Mouse (Mus musculus): ENCODE measurements at regions not wholly inside any gene's neighbourhood (a gene's known extent, or its start where the extent isn't known, plus 50 kb on each side); places are given as distances from the start of the nearest gene placed in this dataset.
A peak's percentile ranks its signal among the peaks of the same experiment; 100 is the strongest.

DNA sequence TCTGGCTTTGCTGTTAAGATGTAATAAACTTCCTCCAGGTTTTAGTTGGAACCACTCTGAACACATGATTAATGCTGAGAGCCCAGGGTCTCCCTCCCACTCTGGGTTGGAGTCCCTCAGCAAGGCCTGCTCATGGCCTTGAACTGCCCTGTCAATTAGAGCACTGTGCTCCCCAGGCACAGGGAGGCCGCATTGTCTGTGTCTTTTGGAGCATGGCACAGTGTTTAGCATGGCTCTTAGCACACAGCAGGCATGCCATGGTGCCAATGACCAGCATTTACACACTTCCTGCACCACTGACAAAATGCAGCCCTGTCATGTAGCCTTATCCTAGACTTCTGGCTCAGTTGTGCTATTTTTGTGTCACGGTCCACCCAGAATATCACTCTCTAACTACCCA, 398.2 kb upstream of the Mmadhc start:
- Histone ChIP-seq H3K4me2 (replicated peaks) (no peak overlapping the region), H3K27me3 (no peaks in the 10 kb centered on the region), H3K9ac (replicated peaks) (no peak overlapping the region), H3K9me3 (no peaks in the 10 kb centered on the region), H3K27ac (peak overlapping the region; percentile 53; the same call in 1 of the 2 replicates), H3K36me3 (no peaks in the 10 kb centered on the region), H3K4me1 (replicated peaks) (peaks cover 25% of the 10 kb centered on the region), H3K4me3 (replicated peaks) (no peak overlapping the region)
- WGBS: 51% methylated on average over 2 of the region's 2 CpGs
- peak; percentile 89 for ATAC-seq

DNA sequence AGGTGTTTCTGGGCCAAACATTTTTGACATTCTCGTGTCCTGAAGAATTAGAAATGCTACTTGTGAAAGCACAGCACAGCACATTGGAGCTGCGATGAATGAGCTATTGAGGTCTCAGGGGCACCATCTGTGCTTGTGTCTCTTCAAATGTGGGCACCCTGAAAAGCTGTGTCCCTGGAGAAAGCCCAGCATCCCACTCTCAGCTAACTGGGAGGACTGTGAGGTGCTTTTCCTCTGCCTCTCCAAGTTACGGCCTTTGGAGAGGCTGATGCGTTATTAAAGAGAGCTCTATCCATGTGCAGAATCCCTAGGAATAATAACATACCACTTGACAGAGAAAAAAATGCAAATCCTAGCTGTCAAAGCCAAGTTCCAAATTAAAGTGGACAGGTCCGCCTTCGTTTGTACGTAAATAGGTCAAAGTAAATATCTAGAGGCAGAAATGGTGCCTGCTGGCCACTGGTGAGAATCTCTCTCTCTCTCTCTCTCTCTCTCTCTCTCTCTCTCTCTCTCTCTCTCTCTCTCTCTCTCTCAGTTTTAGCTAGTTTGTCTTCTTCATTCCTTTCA, 397.3 kb upstream of the Mmadhc start:
- 0 out of 2 replicates have a peak, but pooled peaks have one; percentile 27 for ATAC-seq
- Histone ChIP-seq H3K4me2 (replicated peaks) (no peak overlapping the region), H3K9ac (replicated peaks) (no peak overlapping the region)

GRCm38 (mm10) chr2:50690120-50691103, 393.8 kb upstream of the Mmadhc start:
- no peak for ATAC-seq
- H3K27ac ChIP-seq: no peak overlapping the region
- H3K27me3 ChIP-seq: no peaks in the 10 kb centered on the region
- H3K9me3 ChIP-seq: no peaks in the 10 kb centered on the region
- H3K4me2 ChIP-seq (replicated peaks): no peak overlapping the region
- no peak overlapping the region for H3K9ac ChIP-seq (replicated peaks)
- no peaks in the 10 kb centered on the region for H3K36me3 ChIP-seq
- no peak overlapping the region for H3K4me3 ChIP-seq (replicated peaks)
- 91% methylated on average over 11 of the region's 11 CpGs for WGBS
- H3K4me1 ChIP-seq (replicated peaks): peaks cover 25% of the 10 kb centered on the region

More for the DNA sequence above, 397.3 kb upstream of the Mmadhc start:
- H3K27me3 ChIP-seq: no peaks in the 10 kb centered on the region
- no peaks in the 10 kb centered on the region for H3K9me3 ChIP-seq
- H3K4me1 ChIP-seq (replicated peaks): peaks cover 25% of the 10 kb centered on the region
- H3K36me3 ChIP-seq: no peaks in the 10 kb centered on the region
- H3K4me3 ChIP-seq (replicated peaks): no peak overlapping the region
- 0 out of 2 replicates have a peak overlapping the region, but pooled peaks have one; percentile 9 for H3K27ac ChIP-seq
- 14% methylated on average over 7 of the region's 7 CpGs for WGBS

- 96% methylated on average over 10 of the region's 10 CpGs for WGBS
- Histone ChIP-seq H3K9ac (replicated peaks) (no peak overlapping the region), H3K9me3 (no peaks in the 10 kb centered on the region), H3K27ac (no peak overlapping the region), H3K36me3 (no peaks in the 10 kb centered on the region), H3K4me2 (replicated peaks) (no peak overlapping the region), H3K4me3 (replicated peaks) (no peak overlapping the region), H3K4me1 (replicated peaks) (peaks cover under 1% of the 10 kb centered on the region; the same call in 1 of the 2 replicates), H3K27me3 (no peaks in the 10 kb centered on the region)
- no peak for ATAC-seq
Observed at GRCm38 (mm10) chr2:50687672-50688151, 391.1 kb upstream of the Mmadhc start.

GRCm38 (mm10) chr2:50687222-50687621, 390.6 kb upstream of the Mmadhc start:
- Histone ChIP-seq H3K27ac (no peak overlapping the region), H3K9me3 (no peaks in the 10 kb centered on the region), H3K4me2 (replicated peaks) (no peak overlapping the region), H3K36me3 (no peaks in the 10 kb centered on the region), H3K4me1 (replicated peaks) (no peaks in the 10 kb centered on the region), H3K9ac (replicated peaks) (no peak overlapping the region), H3K4me3 (replicated peaks) (no peak overlapping the region), H3K27me3 (no peaks in the 10 kb centered on the region)
- 73% methylated on average over 5 of the region's 5 CpGs for WGBS
- ATAC-seq: no peak

DNA sequence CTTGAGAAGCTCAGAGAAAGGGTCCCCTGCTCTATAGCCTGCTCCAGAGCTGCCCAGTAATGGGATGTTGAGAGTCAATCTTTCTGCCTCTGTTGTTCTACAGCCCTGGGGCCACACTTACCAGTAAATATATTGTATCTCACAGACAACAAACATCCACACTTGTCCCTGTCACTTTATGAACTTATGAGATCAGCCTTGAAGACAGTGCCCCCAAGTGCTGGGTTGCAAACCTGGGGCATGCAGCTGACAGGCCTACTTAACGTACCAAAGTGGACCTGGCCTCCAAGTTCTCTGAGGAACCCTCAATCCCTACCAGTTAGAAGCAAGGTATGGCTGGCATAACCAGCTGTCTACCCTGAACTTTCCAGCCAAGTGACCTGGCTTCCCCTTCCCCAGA, 380.9 kb upstream of the Mmadhc start:
- Histone ChIP-seq H3K4me2 (replicated peaks) (no peak overlapping the region), H3K9ac (replicated peaks) (no peak overlapping the region), H3K36me3 (no peaks in the 10 kb centered on the region), H3K4me1 (replicated peaks) (no peaks in the 10 kb centered on the region), H3K27me3 (no peaks in the 10 kb centered on the region), H3K9me3 (no peaks in the 10 kb centered on the region), H3K27ac (no peak overlapping the region), H3K4me3 (replicated peaks) (no peak overlapping the region)
- WGBS: 90% methylated on average over 1 of the region's 1 CpGs
- ATAC-seq: no peak

DNA sequence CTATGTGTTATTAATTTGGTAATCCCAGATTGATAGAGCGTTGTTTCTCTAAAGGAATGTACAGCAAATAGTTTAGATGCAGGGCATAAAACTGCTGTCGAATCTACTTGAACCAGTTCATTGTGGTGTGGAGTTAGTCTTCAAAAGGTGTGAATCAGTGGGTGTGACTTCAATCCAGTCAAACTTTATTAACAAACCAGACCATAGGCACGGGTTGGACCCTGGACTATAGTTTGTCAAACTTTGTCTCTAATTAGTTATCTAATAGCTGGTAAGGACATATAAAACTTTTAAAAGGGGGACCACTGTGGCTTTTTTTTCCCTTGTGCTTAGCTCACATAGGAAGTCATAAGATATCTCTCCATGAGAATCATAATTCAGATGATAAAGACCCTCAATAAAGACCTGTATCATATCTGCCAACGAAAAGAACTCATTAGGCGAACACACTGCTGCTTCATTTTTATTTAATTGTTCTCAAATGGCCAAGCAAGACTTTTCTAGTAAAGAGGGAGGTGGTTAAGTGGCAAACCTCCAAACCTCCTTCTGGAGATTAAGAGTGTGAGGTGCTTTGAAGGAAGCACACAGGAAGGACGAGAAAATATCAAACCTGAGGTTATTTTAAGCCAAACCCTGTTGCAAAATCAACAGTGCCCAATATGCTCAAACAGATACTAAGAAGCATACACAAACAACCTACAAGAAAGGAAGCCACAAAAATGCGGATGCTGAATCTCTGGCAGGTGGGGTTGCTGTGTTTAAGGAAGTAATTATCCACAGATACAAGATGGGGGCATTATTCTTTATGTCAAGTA, 379.3 kb upstream of the Mmadhc start:
- H3K4me1 ChIP-seq (replicated peaks): no peaks in the 10 kb centered on the region
- H3K27me3 ChIP-seq: no peaks in the 10 kb centered on the region
- no peak overlapping the region for H3K27ac ChIP-seq
- no peaks in the 10 kb centered on the region for H3K36me3 ChIP-seq
- no peak for ATAC-seq
- H3K9me3 ChIP-seq: no peaks in the 10 kb centered on the region
- H3K9ac ChIP-seq (replicated peaks): no peak overlapping the region
- H3K4me3 ChIP-seq (replicated peaks): no peak overlapping the region
- 91% methylated on average over 7 of the region's 7 CpGs for WGBS
- H3K4me2 ChIP-seq (replicated peaks): no peak overlapping the region

DNA sequence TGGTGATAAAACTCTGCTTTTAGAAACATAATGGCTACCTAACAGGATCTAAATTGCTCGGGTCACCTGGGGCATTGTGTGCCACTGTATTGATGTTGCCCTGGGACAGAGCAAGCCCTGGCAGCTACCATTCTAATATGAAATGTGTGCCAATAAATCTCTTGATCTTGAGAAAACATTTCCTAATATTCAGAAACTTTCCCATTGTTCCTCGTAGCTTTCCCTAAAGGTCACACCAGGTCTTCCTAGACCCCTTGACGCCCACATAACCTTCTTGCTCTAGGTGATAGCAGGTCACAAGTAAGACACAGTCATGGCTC, 378.2 kb upstream of the Mmadhc start:
- Histone ChIP-seq H3K4me1 (replicated peaks) (no peaks in the 10 kb centered on the region), H3K27ac (no peak overlapping the region), H3K36me3 (no peaks in the 10 kb centered on the region), H3K9me3 (no peaks in the 10 kb centered on the region), H3K4me3 (replicated peaks) (no peak overlapping the region), H3K4me2 (replicated peaks) (no peak overlapping the region), H3K9ac (replicated peaks) (no peak overlapping the region), H3K27me3 (no peaks in the 10 kb centered on the region)
- no peak for ATAC-seq
- 94% methylated on average over 3 of the region's 3 CpGs for WGBS

- WGBS: 90% methylated on average over 7 of the region's 7 CpGs
- Histone ChIP-seq H3K4me3 (replicated peaks) (no peak overlapping the region), H3K4me2 (replicated peaks) (no peak overlapping the region), H3K4me1 (replicated peaks) (no peaks in the 10 kb centered on the region), H3K9me3 (no peaks in the 10 kb centered on the region), H3K27me3 (no peaks in the 10 kb centered on the region), H3K27ac (no peak overlapping the region), H3K36me3 (no peaks in the 10 kb centered on the region), H3K9ac (replicated peaks) (no peak overlapping the region)
- no peak for ATAC-seq
Observed at GRCm38 (mm10) chr2:50674151-50674855, 377.7 kb upstream of the Mmadhc start.

DNA sequence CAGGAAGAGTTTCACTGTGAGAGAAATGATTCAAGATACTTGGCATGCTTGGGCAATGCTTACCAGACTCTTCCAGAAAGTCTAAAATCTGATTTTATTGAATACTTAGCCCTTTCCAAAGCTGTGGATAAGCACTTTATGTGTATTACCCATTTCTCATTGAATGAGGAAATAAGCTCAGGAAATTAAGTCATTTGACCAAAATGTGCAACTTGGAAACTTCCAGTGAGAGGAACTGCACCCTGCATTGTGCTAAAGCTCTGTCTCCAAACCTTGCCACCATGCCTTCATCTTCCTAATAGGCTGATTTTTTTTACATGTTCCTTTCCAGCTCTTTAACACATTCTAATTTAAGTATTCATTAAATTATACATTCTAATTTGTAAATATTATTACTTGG, 372.7 kb upstream of the Mmadhc start:
- no peak for ATAC-seq
- Histone ChIP-seq H3K9me3 (no peaks in the 10 kb centered on the region), H3K27me3 (no peaks in the 10 kb centered on the region), H3K4me3 (replicated peaks) (no peak overlapping the region), H3K4me2 (replicated peaks) (no peak overlapping the region), H3K27ac (no peak overlapping the region), H3K9ac (replicated peaks) (no peak overlapping the region), H3K4me1 (replicated peaks) (no peaks in the 10 kb centered on the region), H3K36me3 (no peaks in the 10 kb centered on the region)

- no peaks in the 10 kb centered on the region for H3K36me3 ChIP-seq
Observed at GRCm38 (mm10) chr2:50668789-50669188, 372.2 kb upstream of the Mmadhc start.

More at GRCm38 (mm10) chr2:50668789-50669188, 372.2 kb upstream of the Mmadhc start:
- WGBS: 76% methylated on average over 1 of the region's 1 CpGs
- Histone ChIP-seq H3K27ac (no peak overlapping the region), H3K4me3 (replicated peaks) (no peak overlapping the region), H3K4me2 (replicated peaks) (no peak overlapping the region), H3K27me3 (no peaks in the 10 kb centered on the region), H3K4me1 (replicated peaks) (no peaks in the 10 kb centered on the region), H3K9me3 (no peaks in the 10 kb centered on the region), H3K9ac (replicated peaks) (no peak overlapping the region)
- ATAC-seq: no peak

Measured in midbrain, embryonic 13.5 days (tissue).